Mouse (Mus musculus) spleen, adult 2 months (tissue): ENCODE data around the gene Ptgis.

Experiments used
- CTCF ChIP-seq: fragments of 200-500 bp; IDR thresholded peaks from 2 replicates; pipeline ENCODE4 v1.5.1; 2011; ENCODE audit warnings: mild to moderate bottlenecking, inconsistent platforms; ENCODE audit not compliant: insufficient read depth, insufficient read length, insufficient replicate concordance; ENCODE audit errors: extremely low read depth
- POLR2A ChIP-seq: fragments of 200-500 bp; IDR thresholded peaks from 2 replicates; pipeline ENCODE4 v1.6.1; 2011; ENCODE audit warnings: low read depth, low read length, inconsistent platforms

GRCm38 (mm10) chr2:167179301-167179700 is 61.1 kb downstream of the Ptgis start:
- no peak for TF ChIP-seq CTCF
- no peak for TF ChIP-seq POLR2A
